ENCODE assay signal across 28 mouse cellular contexts in the genomic region with DNA sequence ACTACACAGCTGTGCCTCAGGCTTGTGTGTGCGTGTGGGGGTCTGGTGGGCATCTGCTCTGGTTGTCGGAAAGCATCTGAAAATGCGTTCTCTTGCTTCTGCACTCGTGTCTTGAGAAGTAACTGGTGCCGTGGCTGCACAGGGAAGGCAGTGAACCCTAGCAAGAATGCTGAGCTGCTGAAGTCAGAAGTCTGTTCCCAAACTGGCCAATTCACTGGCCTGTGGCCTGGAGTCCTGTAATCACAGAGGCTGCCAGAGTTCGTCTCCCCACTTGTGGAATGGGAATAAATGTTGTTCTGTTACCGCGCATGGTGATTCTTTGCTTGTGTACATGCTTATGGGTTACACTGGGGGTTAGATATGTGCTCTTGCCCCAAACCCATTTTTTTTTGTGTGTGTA. TPM values are rescaled to one million over a fixed set of nuclear protein-coding genes. Genes with fewer than 3 reads are reported as not detected.
A peak's percentile ranks its signal among the peaks of the same experiment; 100 is the strongest.
DNase-seq lines count a peak whose midpoint lies in the region; ATAC-seq lines count a peak whose summit lies in the region.
"Had no signal": no experiment of that assay in that cellular context is flagged by ENCODE, and none has a peak within 500 bp of the region (broad histone marks: within the 10 kb centered on the region; RNA-seq: fewer than 3 reads in every experiment).

No protein-coding gene starts in this region.

- peak; percentile 16 for DNase-seq in cerebellum, adult 11-12 months
- DNase-seq in cerebellum, adult 9-11 months = no peak
- DNase-seq in kidney, adult 18-20 months = peak; percentile 61
- peak; percentile 66 to 80 for DNase-seq in kidney, postnatal 25 days
- no peak for DNase-seq in embryo, embryonic 9.5 days (ENCODE audit: extremely low spot score)
- DNase-seq in left cerebral cortex, adult 9 months (ENCODE audit: low spot score in 2 of 2) = no peak
- DNase-seq in MN1 (ENCODE audit: low spot score) = no peak
- DNase-seq: adrenal gland, postnatal 14 days; cerebellum, postnatal 36 days; heart, adult 2 months; heart, postnatal 10 days; layer of hippocampus, adult 9-11 months; liver, embryonic 13.5 days; lung, adult 18-20 months; retina, postnatal 1 day; right cerebral cortex, postnatal 14 days had no signal

- H3K27me3 ChIP-seq in kidney, embryonic 15.5 days = no peaks in the 10 kb centered on the region
- H3K27me3 ChIP-seq: CH12.LX; embryonic facial prominence, embryonic 12.5 days; forebrain, embryonic 15.5 days; heart, embryonic 13.5 days; liver, embryonic 13.5 days; midbrain, embryonic 13.5 days; stomach, embryonic 15.5 days had no signal

- no peaks in the 10 kb centered on the region for H3K9me3 ChIP-seq in kidney, embryonic 15.5 days (replicated peaks)
- H3K9me3 ChIP-seq: embryonic facial prominence, embryonic 12.5 days; forebrain, embryonic 10.5 days; forebrain, embryonic 15.5 days; heart, embryonic 13.5 days; liver, embryonic 13.5 days; midbrain, embryonic 13.5 days; stomach, embryonic 15.5 days had no signal

- peaks cover 17% of the 10 kb centered on the region for H3K4me1 ChIP-seq in kidney, embryonic 15.5 days
- H3K4me1 ChIP-seq: embryonic facial prominence, embryonic 12.5 days; forebrain, embryonic 10.5 days; forebrain, embryonic 15.5 days; heart, embryonic 13.5 days; midbrain, embryonic 13.5 days; stomach, embryonic 15.5 days had no signal

- 83% methylated on average over 8 of the region's 8 CpGs for WGBS in kidney, embryonic 15.5 days

- peak overlapping the region; percentile 83 for H3K27ac ChIP-seq in kidney, embryonic 15.5 days
- H3K27ac ChIP-seq: embryonic facial prominence, embryonic 12.5 days; forebrain, embryonic 10.5 days; forebrain, embryonic 15.5 days; heart, adult 2 months; heart, embryonic 13.5 days; hindbrain, embryonic 14.5 days; liver, embryonic 13.5 days; macrophage; midbrain, embryonic 13.5 days; stomach, embryonic 15.5 days had no signal

- H3K9ac ChIP-seq in kidney, embryonic 15.5 days = no peak overlapping the region
- H3K9ac ChIP-seq: forebrain, embryonic 15.5 days; heart, embryonic 13.5 days; hindbrain, embryonic 14.5 days; liver, embryonic 13.5 days; midbrain, embryonic 13.5 days; stomach, embryonic 15.5 days had no signal

- no peak overlapping the region for H3K4me2 ChIP-seq in kidney, embryonic 15.5 days
- H3K4me2 ChIP-seq: embryonic facial prominence, embryonic 12.5 days; forebrain, embryonic 15.5 days; heart, embryonic 13.5 days; hindbrain, embryonic 14.5 days; liver, embryonic 13.5 days; midbrain, embryonic 13.5 days; stomach, embryonic 15.5 days had no signal

- peak; percentile 37; the same call in 1 of the 2 replicates for ATAC-seq in kidney, embryonic 15.5 days (replicated peaks; ENCODE audit: low FRiP score)
- ATAC-seq: forebrain, embryonic 15.5 days; intestine, postnatal 0 days; lung, postnatal 0 days; midbrain, embryonic 13.5 days had no signal

- no peak overlapping the region for H3K4me3 ChIP-seq in kidney, embryonic 15.5 days (replicated peaks)
- H3K4me3 ChIP-seq: embryonic facial prominence, embryonic 12.5 days; forebrain, embryonic 10.5 days; forebrain, embryonic 15.5 days; heart, adult 2 months; heart, embryonic 13.5 days; liver, embryonic 13.5 days; midbrain, embryonic 13.5 days; stomach, embryonic 15.5 days had no signal

- H3K36me3 ChIP-seq in kidney, embryonic 15.5 days = peaks cover 59% of the 10 kb centered on the region

RNA-seq across cellular contexts. Expression of a gene that starts 5.7 kb away (rescaled TPM):
- 52.9 and 53.2 TPM in 2 replicates for polyA plus RNA-seq in kidney, embryonic 15.5 days (2015; fragmentation: Nextera tagmentation; extraction: Ambion mirVana)

RNA-seq across cellular contexts. Expression of a gene that starts 12.9 kb away (rescaled TPM):
- polyA plus RNA-seq in kidney, embryonic 15.5 days (2015; fragmentation: Nextera tagmentation; extraction: Ambion mirVana) = 25.5 and 26.8 TPM in 2 replicates

RNA-seq across cellular contexts. Expression of a gene that starts 24.7 kb away (rescaled TPM):
- 40.4 and 42.3 TPM in 2 replicates for polyA plus RNA-seq in kidney, embryonic 15.5 days (2015; fragmentation: Nextera tagmentation; extraction: Ambion mirVana)

Comparison
In these comparisons a context has a peak if more than half of its experiments do, and no peak if none do; other contexts are left out.
1. DNase-seq: peak in cerebellum, adult 11-12 months (single experiment), kidney, adult 18-20 months (single experiment) and kidney, postnatal 25 days (2 of 2); none in cerebellum, adult 9-11 months (single experiment), embryo, embryonic 9.5 days (single experiment), left cerebral cortex, adult 9 months (0 of 2) and MN1 (single experiment).